Mouse (Mus musculus): ENCODE measurements around the gene Scaf4. TPM values are rescaled to one million over a fixed set of nuclear protein-coding genes. Genes with fewer than 3 reads are reported as not detected.
A peak's percentile ranks its signal among the peaks of the same experiment; 100 is the strongest.

Scaf4 gene
- polyA plus RNA-seq (2012; fragmentation: generic; extraction: Trizol): 16.2 TPM
- long read RNA-seq, experiment 1, partial matches to known transcripts: 0 of 6 reads
- long read RNA-seq, experiment 1, other reads (novel, unspliced or antisense): 6 of 6 reads
- long read RNA-seq, experiment 2, full-length matches to known transcripts: 16 of 80 reads
- long read RNA-seq, experiment 2, partial matches to known transcripts: 26 of 80 reads
- long read RNA-seq, experiment 2, other reads (novel, unspliced or antisense): 38 of 80 reads

DNA sequence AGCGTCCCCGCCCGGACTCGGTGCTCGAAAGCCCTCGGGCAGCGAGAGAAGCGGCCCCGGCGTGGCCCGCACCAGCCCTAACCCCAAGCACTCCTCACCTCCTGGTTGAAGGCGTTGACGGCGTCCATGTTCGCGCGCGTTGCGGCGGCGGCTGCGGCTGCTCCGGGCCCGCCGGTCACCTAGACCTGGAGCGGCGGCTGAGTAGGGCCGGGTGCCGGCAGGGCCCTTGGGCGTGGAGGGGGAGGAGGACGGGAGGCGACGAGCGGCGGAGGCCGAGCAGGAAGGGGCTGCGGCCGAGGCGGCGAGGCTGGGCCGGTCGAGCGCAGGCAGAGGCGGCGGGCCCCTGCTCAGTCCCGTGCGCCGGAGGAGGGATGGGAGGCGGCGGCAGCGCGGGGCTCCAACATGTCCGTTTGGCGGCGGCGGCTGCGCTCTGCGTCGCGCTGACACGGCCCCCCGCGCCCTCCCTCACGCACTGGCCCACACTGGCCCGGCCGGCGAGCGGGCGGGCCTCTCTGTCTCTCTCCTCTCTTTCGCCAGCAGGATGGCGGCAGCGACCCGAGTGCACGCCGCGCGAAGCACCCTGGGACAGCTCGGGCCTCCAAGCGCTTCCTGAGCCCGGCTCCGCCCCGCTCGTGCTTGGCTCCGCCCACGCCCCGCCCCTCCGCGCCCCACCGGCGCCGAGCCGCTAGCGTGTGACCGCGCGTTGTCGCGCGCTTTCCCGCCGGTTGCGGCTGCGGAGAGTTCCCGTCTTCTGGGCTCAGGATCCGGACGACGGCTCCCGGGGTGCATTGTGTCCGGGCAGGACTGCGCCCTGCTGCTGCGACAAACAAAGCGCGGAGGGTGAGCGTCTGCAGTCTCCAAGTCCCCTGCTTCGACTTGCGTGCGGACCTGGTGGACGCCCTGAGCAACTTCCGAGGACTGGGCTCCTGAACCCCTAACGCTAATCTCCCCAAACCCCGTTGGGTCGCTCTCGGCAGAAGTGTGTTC, at the start of gene Scaf4:
Gene Scaf4 (minus strand): TSS at position 599 of the 987 bp plus-strand sequence.
- peaks cover 4% of the 10 kb centered on the region for H3K36me3 ChIP-seq (ENCODE audit: control insufficient read depth, insufficient read depth)
- H3K27me3 ChIP-seq (ENCODE audit: control insufficient read depth, insufficient read depth, insufficient read length): no peaks in the 10 kb centered on the region
- TF ChIP-seq MYOD1 (IDR thresholded peaks at IDR 0.05; ENCODE audit: control insufficient read depth, insufficient read length, low read depth) (no peak), MAX (IDR thresholded peaks at IDR 0.05) (peak; percentile 87)
- H3K79me3 ChIP-seq (ENCODE audit: low read depth): peaks cover 46% of the 10 kb centered on the region
- peak within 1 kb of the TSS; percentile 89 for H3K4me3 ChIP-seq (ENCODE audit: insufficient read depth, poor library complexity, severe bottlenecking)
- peaks cover 51% of the 10 kb centered on the region for H3K79me2 ChIP-seq (ENCODE audit: control insufficient read depth, insufficient read depth)
- H3ac ChIP-seq (ENCODE audit: control insufficient read depth, insufficient read length, low read depth): peak within 1 kb of the TSS; percentile 98

DNA sequence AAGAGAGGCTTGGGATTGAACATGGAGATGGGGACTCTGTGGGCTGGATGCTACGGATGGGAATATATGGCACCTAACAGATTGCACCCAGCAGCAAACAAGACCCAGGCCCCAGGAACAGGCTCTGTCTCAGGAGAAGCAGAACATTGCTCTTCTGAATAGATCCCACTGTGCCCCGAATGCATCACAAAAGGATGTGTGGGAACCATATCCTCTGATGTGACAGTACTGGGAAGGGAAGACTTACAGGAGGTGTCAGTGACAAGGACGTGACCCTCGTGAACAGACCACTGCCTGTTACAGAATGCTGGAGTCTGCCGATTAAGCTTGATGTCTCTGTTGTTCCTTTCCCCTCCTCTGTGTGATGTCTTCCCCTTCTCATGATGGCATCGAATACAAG, 48.2 kb upstream of the Scaf4 start:
- Histone ChIP-seq H3K4me3 (ENCODE audit: insufficient read depth, poor library complexity, severe bottlenecking) (no peak overlapping the region), H3K27me3 (ENCODE audit: control insufficient read depth, insufficient read depth, insufficient read length) (no peaks in the 10 kb centered on the region), H3K79me3 (ENCODE audit: low read depth) (no peaks in the 10 kb centered on the region), H3ac (ENCODE audit: control insufficient read depth, insufficient read length, low read depth) (no peak overlapping the region), H3K79me2 (ENCODE audit: control insufficient read depth, insufficient read depth) (no peaks in the 10 kb centered on the region), H3K36me3 (ENCODE audit: control insufficient read depth, insufficient read depth) (no peaks in the 10 kb centered on the region)
- TF ChIP-seq FOSL1 (IDR thresholded peaks at IDR 0.05; ENCODE audit: insufficient read depth, low read length, poor library complexity, severe bottlenecking): no peak
- no peak for TF ChIP-seq MYOG (IDR thresholded peaks at IDR 0.05; ENCODE audit: control insufficient read depth, extremely low read depth, insufficient read length)
- no peak for TF ChIP-seq CEBPB (IDR thresholded peaks at IDR 0.05; ENCODE audit: low read depth)
- TF ChIP-seq CTCF (IDR thresholded peaks at IDR 0.05; ENCODE audit: control insufficient read depth, insufficient read depth, insufficient read length): no peak
- TF ChIP-seq USF1 (IDR thresholded peaks at IDR 0.05; ENCODE audit: low read depth): no peak
- no peak for TF ChIP-seq MAX (IDR thresholded peaks at IDR 0.05)
- TF ChIP-seq MYOD1 (IDR thresholded peaks at IDR 0.05; ENCODE audit: control insufficient read depth, insufficient read length, low read depth): no peak

DNA sequence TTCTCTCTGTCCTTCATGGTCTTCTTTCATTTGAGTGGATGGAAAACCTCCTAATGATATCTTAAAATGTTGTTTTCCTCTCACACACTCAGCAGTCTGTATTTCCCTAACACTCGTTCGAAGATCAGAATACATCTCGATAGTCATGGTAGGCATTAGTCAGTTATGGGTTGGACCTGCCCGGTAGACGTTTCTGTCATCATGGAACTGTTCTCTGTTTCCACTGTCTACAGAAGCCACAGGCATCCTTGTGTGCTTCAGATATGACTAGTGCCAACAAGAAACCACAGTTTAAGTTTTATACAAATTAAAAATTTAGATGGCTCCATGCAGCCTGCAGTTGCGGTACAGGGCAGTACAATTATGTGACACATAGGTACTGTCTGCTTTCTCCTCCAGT, 46.7 kb upstream of the Scaf4 start:
- H3K36me3 ChIP-seq (ENCODE audit: control insufficient read depth, insufficient read depth): no peaks in the 10 kb centered on the region
- H3K79me3 ChIP-seq (ENCODE audit: low read depth): no peaks in the 10 kb centered on the region
- H3ac ChIP-seq (ENCODE audit: control insufficient read depth, insufficient read length, low read depth): no peak overlapping the region
- H3K79me2 ChIP-seq (ENCODE audit: control insufficient read depth, insufficient read depth): no peaks in the 10 kb centered on the region
- TF ChIP-seq MAX (IDR thresholded peaks at IDR 0.05) (no peak), FOSL1 (IDR thresholded peaks at IDR 0.05; ENCODE audit: insufficient read depth, low read length, poor library complexity, severe bottlenecking) (no peak), MYOG (IDR thresholded peaks at IDR 0.05; ENCODE audit: control insufficient read depth, extremely low read depth, insufficient read length) (no peak), CEBPB (IDR thresholded peaks at IDR 0.05; ENCODE audit: low read depth) (no peak), CTCF (IDR thresholded peaks at IDR 0.05; ENCODE audit: control insufficient read depth, insufficient read depth, insufficient read length) (no peak), USF1 (IDR thresholded peaks at IDR 0.05; ENCODE audit: low read depth) (no peak), MYOD1 (IDR thresholded peaks at IDR 0.05; ENCODE audit: control insufficient read depth, insufficient read length, low read depth) (no peak)
- H3K4me3 ChIP-seq (ENCODE audit: insufficient read depth, poor library complexity, severe bottlenecking): no peak overlapping the region
- peaks cover 5% of the 10 kb centered on the region for H3K27me3 ChIP-seq (ENCODE audit: control insufficient read depth, insufficient read depth, insufficient read length)

DNA sequence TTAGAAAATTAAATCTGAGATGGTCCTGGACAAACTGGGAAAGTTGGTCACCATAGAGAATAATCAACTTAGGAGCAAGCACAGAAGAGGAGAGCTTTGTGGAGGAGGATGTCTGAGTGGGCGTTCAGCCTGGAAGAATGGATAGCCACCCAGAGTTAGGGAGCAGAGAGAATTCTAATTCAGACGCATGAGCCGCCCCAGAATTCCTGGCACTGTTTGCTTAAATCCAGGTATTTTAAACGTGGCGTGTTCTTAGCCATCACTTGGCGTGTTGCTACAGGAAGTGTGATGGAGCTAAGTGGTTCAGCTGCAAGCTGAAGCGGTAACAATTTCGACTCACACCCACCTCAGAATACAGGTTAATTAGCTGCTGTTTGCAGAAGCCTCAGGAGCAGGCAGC, 45.2 kb upstream of the Scaf4 start:
- no peak overlapping the region for H3K4me3 ChIP-seq (ENCODE audit: insufficient read depth, poor library complexity, severe bottlenecking)
- TF ChIP-seq MAX (IDR thresholded peaks at IDR 0.05) (no peak), FOSL1 (IDR thresholded peaks at IDR 0.05; ENCODE audit: insufficient read depth, low read length, poor library complexity, severe bottlenecking) (no peak)
- no peaks in the 10 kb centered on the region for H3K36me3 ChIP-seq (ENCODE audit: control insufficient read depth, insufficient read depth)
- H3K79me2 ChIP-seq (ENCODE audit: control insufficient read depth, insufficient read depth): no peaks in the 10 kb centered on the region
- H3K79me3 ChIP-seq (ENCODE audit: low read depth): no peaks in the 10 kb centered on the region
- H3ac ChIP-seq (ENCODE audit: control insufficient read depth, insufficient read length, low read depth): no peak overlapping the region
- H3K27me3 ChIP-seq (ENCODE audit: control insufficient read depth, insufficient read depth, insufficient read length): peaks cover 5% of the 10 kb centered on the region

DNA sequence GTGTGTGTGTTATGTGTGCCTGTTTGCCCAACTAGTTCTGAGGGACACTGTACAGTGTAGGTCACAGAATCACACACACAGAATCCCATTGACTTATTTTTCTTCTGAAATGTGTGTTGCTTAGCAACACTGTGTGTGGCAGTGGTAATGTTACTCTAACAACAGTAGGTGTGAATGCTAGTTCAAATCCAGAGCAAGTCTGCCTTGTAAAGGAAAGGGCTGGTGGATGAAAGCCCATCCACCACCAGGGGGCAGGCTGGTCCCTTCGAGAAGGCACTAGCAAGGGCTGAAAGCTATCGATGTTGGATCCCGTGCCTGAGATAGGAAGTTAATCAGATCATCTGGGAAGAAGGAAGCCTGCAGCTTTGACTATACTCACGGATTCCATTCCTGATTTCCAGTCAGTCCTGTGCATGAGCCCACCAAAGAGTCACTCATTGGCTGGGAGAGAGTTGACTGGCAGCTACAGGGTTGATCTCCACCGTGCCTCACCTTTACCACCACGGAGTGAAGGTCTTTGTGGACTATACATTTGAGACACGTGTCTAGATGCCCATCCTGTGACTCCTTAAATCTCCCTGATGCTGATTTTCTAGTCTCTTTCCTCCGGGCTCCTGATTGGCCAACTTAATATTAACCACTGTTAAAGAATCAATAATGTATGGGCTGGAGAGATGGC, 38.7 kb upstream of the Scaf4 start:
- Histone ChIP-seq H3K79me3 (ENCODE audit: low read depth) (no peaks in the 10 kb centered on the region), H3K79me2 (ENCODE audit: control insufficient read depth, insufficient read depth) (no peaks in the 10 kb centered on the region), H3K36me3 (ENCODE audit: control insufficient read depth, insufficient read depth) (no peaks in the 10 kb centered on the region), H3K27me3 (ENCODE audit: control insufficient read depth, insufficient read depth, insufficient read length) (peaks cover 9% of the 10 kb centered on the region), H3ac (ENCODE audit: control insufficient read depth, insufficient read length, low read depth) (no peak overlapping the region), H3K4me3 (ENCODE audit: insufficient read depth, poor library complexity, severe bottlenecking) (no peak overlapping the region)
- TF ChIP-seq USF1 (IDR thresholded peaks at IDR 0.05; ENCODE audit: low read depth) (no peak), MAX (IDR thresholded peaks at IDR 0.05) (no peak), CTCF (IDR thresholded peaks at IDR 0.05; ENCODE audit: control insufficient read depth, insufficient read depth, insufficient read length) (peak; percentile 60)
